Mouse (Mus musculus) duodenum, adult 2 months (tissue): ENCODE results near the gene Pde10a. TPM values are rescaled to one million over a fixed set of nuclear protein-coding genes. Genes with fewer than 3 reads are reported as not detected.

Experiments
- polyA plus RNA-seq: library from polyadenylated mRNA; depleted of rRNA; stranded (reverse); fragments of >200 nt; gene quantifications from 2 replicates; pipeline ENCODE4 v1.2.3, GENCODE M21; 2012; ENCODE audit warnings: low replicate concordance; rRNA removed

Pde10a gene
- polyA plus RNA-seq, result 0.89 and 1.2 TPM in 2 replicates

GRCm38 (mm10) chr17:8525225-8525721, at the start of gene Pde10a:
Pde10a (plus strand) TSS chr17:8525372.

DNA sequence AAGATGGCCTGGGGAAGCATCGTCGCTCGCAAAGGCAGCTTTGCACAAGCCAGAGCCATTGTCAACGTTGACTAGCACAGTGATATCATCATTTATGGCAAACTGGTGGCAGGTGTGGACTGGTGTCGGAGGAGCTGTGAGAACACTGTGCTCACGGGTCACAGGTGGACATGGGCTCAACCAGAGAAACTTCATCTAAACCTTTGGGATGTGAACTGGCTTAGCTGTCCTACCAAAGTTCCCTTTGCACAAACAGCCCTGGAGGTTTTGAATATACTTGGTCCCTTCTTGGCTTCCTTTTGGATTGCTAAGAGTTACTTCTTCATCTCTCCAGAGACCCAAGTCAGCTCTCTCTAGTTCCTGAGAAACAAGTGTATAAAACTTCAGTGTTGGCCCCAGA, 41.7 kb downstream of the Pde10a start, which contains the start of gene Gm17087:
TSS of gene Gm17087 (minus strand) at position 101 of the 400 bp plus-strand sequence.

GRCm38 (mm10) chr17:8988119-8988807, 463.1 kb downstream of the Pde10a start, which contains the start of gene 1700010I14Rik:
1700010I14Rik (plus strand) TSS chr17:8988333.

Other genes starting within 250 kb of the Pde10a start
- gene Mpc1, start 242.5 kb upstream of the Pde10a start, polyA plus RNA-seq, result 30.1 and 51.7 TPM in 2 replicates
- 120 and 179 TPM in 2 replicates for gene Sft2d1, start 214.3 kb upstream of the Pde10a start, polyA plus RNA-seq
- gene Prr18, start 187.9 kb upstream of the Pde10a start, polyA plus RNA-seq, result 0.60 and 1.4 TPM in 2 replicates
- not detected in 2 replicates for gene T2, start 169.4 kb upstream of the Pde10a start, polyA plus RNA-seq
- not detected in 2 replicates for gene T, start 90.9 kb upstream of the Pde10a start, polyA plus RNA-seq
- gene Gm17087, start 41.6 kb downstream of the Pde10a start, polyA plus RNA-seq, result not detected in 2 replicates